ENCODE assay signal across 8 mouse cellular contexts in genomic region chr13:112288225-112289178, GRCm38 (mm10). TPM values are rescaled to one million over a fixed set of nuclear protein-coding genes. Genes with fewer than 3 reads are reported as not detected.
DNase-seq lines count a peak whose midpoint lies in the region; ATAC-seq and TF ChIP-seq lines count a peak whose summit lies in the region.

Ankrd55 (plus strand) TSS chr13:112288451.

- H3K27ac ChIP-seq in MEL (ENCODE audit: control insufficient read depth, low read depth, low read length), result peak within 1 kb of the TSS; percentile 19; the same call in 1 of the 2 replicates
- peak within 1 kb of the TSS; percentile 76 for H3K27ac ChIP-seq in forebrain, postnatal 0 days (ENCODE audit: low read depth, low read length)

- peak within 1 kb of the TSS; percentile 56 for H3K4me2 ChIP-seq in forebrain, postnatal 0 days (ENCODE audit: low read depth)

- no peak for TF ChIP-seq EP300 in MEL (IDR thresholded peaks at IDR 0.05; ENCODE audit: low read depth in 1 of 2, low read length in 2 of 2)

- DNase-seq in MEL (ENCODE audit: low read depth, low spot score), result peak; percentile 21
- peak; percentile 56 to 58 for DNase-seq in cerebellum, adult 18-20 months
- peak; percentile 87 for DNase-seq in forebrain, postnatal 0 days
- peak; percentile 90 for DNase-seq in induced T-regulatory cell, adult 2 months (ENCODE audit: low read depth)
- DNase-seq in left cerebral cortex, adult 18-20 months (ENCODE audit: low spot score in 2 of 2), result peak; percentile 40 to 47
- peak; percentile 20 for DNase-seq in lung, postnatal 25 days (ENCODE audit: low spot score)
- peak; percentile 53 to 59 for DNase-seq in right cerebral cortex, adult 2 months (ENCODE audit: low spot score in 2 of 2)
- DNase-seq in yolk sac, embryonic 10.5 days (ENCODE audit: low spot score), result peak; percentile 91

- no peaks in the 10 kb centered on the region for H3K79me2 ChIP-seq in MEL (ENCODE audit: control insufficient read depth, insufficient read depth, low read length, poor library complexity)

- no peak within 1 kb of the TSS for H3K4me3 ChIP-seq in MEL (ENCODE audit: control insufficient read depth in 1 of 2, insufficient read depth in 1 of 2, low read depth in 2 of 2, low read length in 2 of 2)
- H3K4me3 ChIP-seq in forebrain, postnatal 0 days (ENCODE audit: low read depth, low read length), result peak within 1 kb of the TSS; percentile 32

- peaks cover 12 to 31% of the 10 kb centered on the region in 2 experiments for H3K4me1 ChIP-seq in MEL (ENCODE audit: control insufficient read depth in 1 of 2, insufficient read depth in 2 of 2, low read length in 2 of 2)
- H3K4me1 ChIP-seq in forebrain, postnatal 0 days (ENCODE audit: insufficient read depth), result peaks cover 8% of the 10 kb centered on the region

- no peak for TF ChIP-seq CTCF in MEL (IDR thresholded peaks at IDR 0.05 in 2 of 3, conservative IDR thresholded peaks at IDR 0.05 in 1 of 3; ENCODE audit: control insufficient read depth in 1 of 3, insufficient read depth in 1 of 3, low read depth in 2 of 3, low read length in 3 of 3, poor library complexity in 1 of 3, severe bottlenecking in 1 of 3)
- no peak for TF ChIP-seq CTCF in forebrain, postnatal 0 days (IDR thresholded peaks at IDR 0.05; ENCODE audit: low read depth)

- H3K9me3 ChIP-seq in MEL (replicated peaks; ENCODE audit: insufficient read depth, low read length), result no peaks in the 10 kb centered on the region
- no peaks in the 10 kb centered on the region for H3K9me3 ChIP-seq in forebrain, postnatal 0 days (ENCODE audit: low read length)

- ATAC-seq in forebrain, postnatal 0 days, result peak; percentile 95

- H3K36me3 ChIP-seq in MEL (ENCODE audit: control insufficient read depth in 1 of 2, insufficient read depth in 2 of 2, low read length in 2 of 2), result peaks cover 0 to 24% of the 10 kb centered on the region in 2 experiments; a peak in 2 of 4 replicates
- no peaks in the 10 kb centered on the region for H3K36me3 ChIP-seq in forebrain, postnatal 0 days (ENCODE audit: insufficient read depth)

- no peak within 1 kb of the TSS for H3K9ac ChIP-seq in MEL (ENCODE audit: control insufficient read depth, low read depth, low read length, poor library complexity, severe bottlenecking)
- peak within 1 kb of the TSS; percentile 50 for H3K9ac ChIP-seq in forebrain, postnatal 0 days

- 13% methylated on average over 22 of the region's 22 CpGs for WGBS in forebrain, postnatal 0 days

- H3K27me3 ChIP-seq in MEL (ENCODE audit: control insufficient read depth in 1 of 2, insufficient read depth in 2 of 2, low read length in 2 of 2), result no peaks in the 10 kb centered on the region
- no peaks in the 10 kb centered on the region for H3K27me3 ChIP-seq in forebrain, postnatal 0 days (ENCODE audit: insufficient read depth, low read length)

- TF ChIP-seq POLR2A in MEL (IDR thresholded peaks at IDR 0.05; ENCODE audit: control insufficient read depth in 1 of 2, insufficient read depth in 1 of 2, low read depth in 1 of 2, low read length in 2 of 2, poor library complexity in 1 of 2), result no peak

- no peak for TF ChIP-seq RAD21 in MEL (IDR thresholded peaks at IDR 0.05; ENCODE audit: low read depth, low read length)

TF ChIP-seq in MEL, 35 proteins besides CTCF, POLR2A, EP300 and RAD21:
- TF ChIP-seq GABPA (IDR thresholded peaks at IDR 0.05; ENCODE audit: low read depth, low read length) (no peak), USF1 (IDR thresholded peaks at IDR 0.05; ENCODE audit: low read depth, low read length) (0 out of 2 replicates have a peak, but pooled peaks have one; percentile 5), POLR2AphosphoS5 (IDR thresholded peaks at IDR 0.05; ENCODE audit: borderline replicate concordance, low read depth, low read length) (no peak), NRF1 (IDR thresholded peaks at IDR 0.05; ENCODE audit: insufficient read depth, low read depth, low read length, poor library complexity, severe bottlenecking) (peak; percentile 16; the same call in 1 of the 2 replicates), MAX (IDR thresholded peaks at IDR 0.05; ENCODE audit: low read length) (no peak), MAFK (IDR thresholded peaks at IDR 0.05; ENCODE audit: borderline replicate concordance, low read depth, low read length) (no peak), MEF2A (IDR thresholded peaks at IDR 0.05; ENCODE audit: extremely low read depth, insufficient replicate concordance, low read depth, low read length, poor library complexity, severe bottlenecking) (no peak), E2F4 (IDR thresholded peaks at IDR 0.05; ENCODE audit: borderline replicate concordance, low read depth, low read length) (no peak), BHLHE40 (IDR thresholded peaks at IDR 0.05; ENCODE audit: borderline replicate concordance, low read depth, low read length) (no peak)

RNA-seq across cellular contexts. Expression of gene Ankrd55, which starts in this region (rescaled TPM):
- total RNA-seq in MEL (2012; rRNA removed), result not detected in 2 replicates
- not detected for polyA plus RNA-seq in MEL (2012; ENCODE audit: insufficient read depth in 1 of 2, insufficient read length in 2 of 2, low read depth in 1 of 2, low replicate concordance in 2 of 2, missing spikeins in 1 of 2)
- 10.5 and 15.6 TPM in 2 replicates for total RNA-seq in forebrain, postnatal 0 days (2014; rRNA removed)
- polyA plus RNA-seq in forebrain, postnatal 0 days (2015; fragmentation: Nextera tagmentation; extraction: Ambion mirVana), result 3.4 and 5.7 TPM in 2 replicates
- 1 to 10 TPM; 4.9 to 5.4 TPM for total RNA-seq in left cerebral cortex, adult 18-20 months (2021)

Comparison
In these comparisons a context has a peak if more than half of its experiments do, and no peak if none do; other contexts are left out.
1. Peak in DNase-seq and H3K27ac ChIP-seq in MEL; RNA of the gene not detected or under 1 TPM.
2. DNase-seq: peak in every context shown above with its lines; median percentile 91 in yolk sac, embryonic 10.5 days; 90 in induced T-regulatory cell, adult 2 months; 87 in forebrain, postnatal 0 days; 57 in cerebellum, adult 18-20 months; 56 in right cerebral cortex, adult 2 months; 44 in left cerebral cortex, adult 18-20 months; 21 in MEL; 20 in lung, postnatal 25 days.